Mouse (Mus musculus): Measurements from ENCODE around the gene Hey2. TPM values are rescaled to one million over a fixed set of nuclear protein-coding genes. Genes with fewer than 3 reads are reported as not detected.

The Hey2 gene
- polyA plus RNA-seq, 1 experiment from 2014 or later, result 3.8 TPM

DNA sequence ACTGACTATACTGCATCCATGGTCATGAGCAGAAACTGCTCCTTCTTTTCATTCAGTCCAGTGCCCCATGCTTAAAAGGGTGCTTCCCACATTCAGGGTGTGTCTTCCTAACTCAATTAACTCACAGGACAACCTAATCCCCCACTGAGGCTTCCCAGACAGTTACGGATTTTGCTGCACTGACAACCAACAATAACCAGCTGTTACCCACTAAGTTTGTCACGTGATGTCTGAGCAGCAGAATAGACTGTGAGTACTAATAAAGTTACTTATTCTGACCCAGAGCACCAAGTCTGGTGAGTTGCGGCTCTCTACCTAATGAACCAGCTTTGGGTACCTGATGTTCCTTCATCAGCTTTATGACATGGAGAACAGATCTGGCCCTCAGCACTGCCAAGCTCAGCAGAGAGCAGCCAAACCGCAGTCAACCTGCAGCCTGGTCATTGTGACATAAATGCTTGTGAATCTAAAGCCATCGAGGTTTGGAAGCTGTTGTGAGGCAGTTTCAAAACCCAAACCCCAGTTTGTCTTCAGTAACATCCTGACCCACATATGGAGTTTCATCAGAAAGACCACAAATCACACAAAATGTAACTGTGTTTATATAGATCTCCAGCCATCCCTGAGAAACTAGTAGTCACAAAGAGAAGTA lies 56.4 kb downstream of the Hey2 start:
- Histone ChIP-seq H3K27ac (replicated peaks) (no peak overlapping the region), H3K36me3 (no peaks in the 10 kb centered on the region), H3K27me3 (ENCODE audit: low read depth, poor library complexity, severe bottlenecking) (no peaks in the 10 kb centered on the region), H3K9me3 (replicated peaks) (no peaks in the 10 kb centered on the region), H3K4me3 (no peak overlapping the region), H3K4me1 (no peaks in the 10 kb centered on the region)
- DNase-seq (ENCODE audit: low spot score), result no peak
- 85% methylated on average over 5 of the region's 5 CpGs for WGBS

Other genes with a start within 250 kb of the Hey2 start
- gene Trmt11, start 242.1 kb downstream of the Hey2 start, polyA plus RNA-seq (2016; fragmentation: Nextera tagmentation; extraction: Ambion mirVana), result 27.1 and 31.8 TPM in 2 replicates
- 14.6 and 16.7 TPM in 2 replicates for gene Hint3, start 213.2 kb downstream of the Hey2 start, polyA plus RNA-seq (2016; fragmentation: Nextera tagmentation; extraction: Ambion mirVana)
- 6.2 and 6.6 TPM in 2 replicates for gene Ncoa7, start 39.5 kb downstream of the Hey2 start, polyA plus RNA-seq (2016; fragmentation: Nextera tagmentation; extraction: Ambion mirVana)